ENCODE assay signal across 12 mouse cellular contexts in the genomic region with DNA sequence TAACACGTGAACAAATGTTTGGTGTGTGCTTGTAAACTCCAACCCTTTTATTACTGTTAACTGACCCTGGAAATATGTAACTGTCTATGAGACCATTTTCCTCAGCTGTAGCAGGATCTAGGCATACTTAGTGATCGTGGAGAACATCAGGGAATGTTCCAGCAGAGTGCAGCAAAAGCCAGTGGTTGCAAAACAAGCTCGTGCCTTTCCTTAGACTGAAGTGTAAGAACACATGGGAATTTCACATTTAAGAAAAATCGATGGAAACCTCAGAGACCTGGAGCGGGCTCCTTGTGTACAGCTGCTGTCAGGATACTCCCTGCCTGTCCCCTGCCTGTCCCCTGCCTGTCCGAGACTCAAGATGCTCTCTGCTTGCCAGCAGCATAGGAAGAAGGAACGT.
DNase-seq lines count a peak whose midpoint lies in the region; ATAC-seq and TF ChIP-seq lines count a peak whose summit lies in the region.
"Had no signal": no experiment of that assay in that cellular context is flagged by ENCODE, and none has a peak within 500 bp of the region (broad histone marks: within the 10 kb centered on the region; RNA-seq: fewer than 3 reads in every experiment).

No protein-coding gene starts in this region.

- ATAC-seq in heart, postnatal 0 days (ENCODE audit: insufficient read depth, low read depth), result no peak
- no peak for ATAC-seq in heart, embryonic 11.5 days (replicated peaks; ENCODE audit: insufficient number of reproducible peaks, low FRiP score, low TSS enrichment)
- ATAC-seq in liver, embryonic 12.5 days, result no peak
- ATAC-seq: activated CD4-positive, CD25-positive, alpha-beta regulatory T cell, adult 4 months had no signal

- no peaks in the 10 kb centered on the region for H3K79me2 ChIP-seq in liver, adult 2 months (ENCODE audit: control insufficient read depth, insufficient read depth, low read length)

- DNase-seq in heart, postnatal 0 days (ENCODE audit: low spot score), result peak; percentile 9
- DNase-seq in liver, adult 2 months (ENCODE audit: extremely low read depth, low read depth, low spot score), result peak; percentile 6
- peak; percentile 19 for DNase-seq in brain, adult 2 months (ENCODE audit: low read depth, low spot score)
- DNase-seq in lung, postnatal 14 days, result peak; percentile 17
- no peak for DNase-seq in urinary bladder, postnatal 14 days (ENCODE audit: low spot score)
- no peak for DNase-seq in spleen, adult 12 weeks (ENCODE audit: low spot score)
- DNase-seq: cerebellum, adult 18-20 months had no signal

- no peak overlapping the region for H3K4me3 ChIP-seq in heart, postnatal 0 days (ENCODE audit: low read depth, low read length)
- H3K4me3 ChIP-seq in heart, embryonic 11.5 days (ENCODE audit: low read depth, low read length), result no peak overlapping the region
- H3K4me3 ChIP-seq in liver, adult 2 months (ENCODE audit: insufficient read depth, low read depth, low read length), result no peak overlapping the region
- H3K4me3 ChIP-seq in liver, embryonic 12.5 days, result no peak overlapping the region

- H3K9ac ChIP-seq in heart, postnatal 0 days (replicated peaks; ENCODE audit: low read depth, low read length), result no peak overlapping the region
- H3K9ac ChIP-seq in heart, embryonic 11.5 days (ENCODE audit: low read depth, low read length), result no peak overlapping the region
- H3K9ac ChIP-seq in liver, adult 2 months (ENCODE audit: low read depth, low read length), result no peak overlapping the region
- H3K9ac ChIP-seq in liver, embryonic 12.5 days, result no peak overlapping the region
- H3K9ac ChIP-seq: liver, embryonic 14.5 days had no signal

- no peaks in the 10 kb centered on the region for H3K9me3 ChIP-seq in heart, postnatal 0 days (replicated peaks; ENCODE audit: control insufficient read depth, low read length)
- no peaks in the 10 kb centered on the region for H3K9me3 ChIP-seq in heart, embryonic 11.5 days (replicated peaks; ENCODE audit: control insufficient read depth, low read length)
- H3K9me3 ChIP-seq in liver, embryonic 12.5 days (replicated peaks), result no peaks in the 10 kb centered on the region

- peak; percentile 45 for TF ChIP-seq CTCF in heart, postnatal 0 days (IDR thresholded peaks at IDR 0.05; ENCODE audit: low read depth)
- TF ChIP-seq CTCF in liver, adult 2 months (IDR thresholded peaks at IDR 0.05; ENCODE audit: low read depth, low read length), result no peak

- no peak overlapping the region for H3K27ac ChIP-seq in heart, postnatal 0 days (ENCODE audit: low read depth)
- no peak overlapping the region for H3K27ac ChIP-seq in heart, embryonic 11.5 days (ENCODE audit: low read depth, low read length)
- no peak overlapping the region for H3K27ac ChIP-seq in liver, adult 2 months (replicated peaks; ENCODE audit: insufficient read depth, low read depth, low read length)
- no peak overlapping the region for H3K27ac ChIP-seq in liver, embryonic 12.5 days
- H3K27ac ChIP-seq: liver, embryonic 14.5 days had no signal

- no peaks in the 10 kb centered on the region for H3K27me3 ChIP-seq in heart, postnatal 0 days (ENCODE audit: control insufficient read depth, insufficient read depth, low read length)
- no peaks in the 10 kb centered on the region for H3K27me3 ChIP-seq in heart, embryonic 11.5 days (ENCODE audit: control insufficient read depth, insufficient read depth, low read length)
- H3K27me3 ChIP-seq in liver, adult 2 months (ENCODE audit: control insufficient read depth, insufficient read depth, low read length), result no peaks in the 10 kb centered on the region
- H3K27me3 ChIP-seq in liver, embryonic 12.5 days (replicated peaks), result no peaks in the 10 kb centered on the region
- H3K27me3 ChIP-seq: CH12.LX had no signal

- TF ChIP-seq EP300 in heart, postnatal 0 days (IDR thresholded peaks at IDR 0.05; ENCODE audit: low read depth), result no peak

- no peak overlapping the region for H3K4me2 ChIP-seq in heart, postnatal 0 days (ENCODE audit: low read depth, low read length)
- H3K4me2 ChIP-seq in heart, embryonic 11.5 days, result no peak overlapping the region
- H3K4me2 ChIP-seq in liver, embryonic 12.5 days, result no peak overlapping the region

- WGBS in heart, postnatal 0 days, result 84% methylated on average over 7 of the region's 7 CpGs
- WGBS in heart, embryonic 11.5 days (ENCODE audit: insufficient replicate concordance), result 71% methylated on average over 7 of the region's 7 CpGs
- WGBS in liver, adult 2 months, result 90% methylated on average over 7 of the region's 7 CpGs
- 66% methylated on average over 7 of the region's 7 CpGs for WGBS in liver, embryonic 12.5 days (ENCODE audit: insufficient replicate concordance)

- no peaks in the 10 kb centered on the region for H3K4me1 ChIP-seq in heart, postnatal 0 days (ENCODE audit: control insufficient read depth, insufficient read depth)
- no peaks in the 10 kb centered on the region for H3K4me1 ChIP-seq in heart, embryonic 11.5 days (ENCODE audit: control insufficient read depth, insufficient read depth, low read length)
- H3K4me1 ChIP-seq in liver, adult 2 months (ENCODE audit: control insufficient read depth, insufficient read depth, low read length), result no peaks in the 10 kb centered on the region
- no peaks in the 10 kb centered on the region for H3K4me1 ChIP-seq in liver, embryonic 12.5 days

- TF ChIP-seq POLR2A in liver, adult 2 months (IDR thresholded peaks at IDR 0.05; ENCODE audit: extremely low read depth, insufficient read depth, low read length), result no peak

- no peaks in the 10 kb centered on the region for H3K36me3 ChIP-seq in heart, postnatal 0 days (replicated peaks; ENCODE audit: control insufficient read depth, insufficient read depth, low read length)
- H3K36me3 ChIP-seq in heart, embryonic 11.5 days (ENCODE audit: control insufficient read depth, insufficient read depth, low read length), result no peaks in the 10 kb centered on the region
- H3K36me3 ChIP-seq in liver, adult 2 months (ENCODE audit: control insufficient read depth, insufficient read depth, low read length), result no peaks in the 10 kb centered on the region
- H3K36me3 ChIP-seq in liver, embryonic 12.5 days, result no peaks in the 10 kb centered on the region

Comparison
In these comparisons a context has a peak if more than half of its experiments do, and no peak if none do; other contexts are left out.
1. DNase-seq: peak in heart, postnatal 0 days (single experiment), liver, adult 2 months (single experiment), brain, adult 2 months (single experiment) and lung, postnatal 14 days (single experiment); none in urinary bladder, postnatal 14 days (single experiment) and spleen, adult 12 weeks (single experiment).